Mouse (Mus musculus): Measurements from ENCODE around the gene Men1. TPM values are rescaled to one million over a fixed set of nuclear protein-coding genes. Genes with fewer than 3 reads are reported as not detected.

The Men1 gene
- polyA plus RNA-seq, 1 experiment, result 38.5 TPM

DNA sequence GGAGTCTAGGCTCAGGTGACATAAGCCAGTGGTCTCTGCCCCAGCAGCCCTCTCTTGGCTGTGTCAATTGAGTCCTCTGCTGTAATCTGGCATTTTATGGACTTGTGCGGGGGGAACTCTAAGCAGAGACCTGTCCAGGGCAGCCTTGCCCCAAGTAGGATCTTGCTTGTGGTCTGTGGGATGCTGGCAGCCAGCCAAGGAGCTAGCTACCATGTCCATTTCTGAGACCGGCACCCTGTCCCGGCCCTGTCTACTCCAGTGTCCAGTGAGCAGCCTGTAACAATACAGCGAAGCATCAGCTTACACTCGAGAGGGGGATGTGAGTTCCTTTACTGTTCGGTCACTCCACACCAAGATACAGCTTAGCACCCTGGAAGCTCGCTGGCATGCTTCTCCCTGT lies 19.3 kb downstream of the Men1 start:
- WGBS, result 91% methylated on average over 7 of the region's 7 CpGs
- peaks cover 4% of the 10 kb centered on the region; the same call in 1 of the 2 replicates for H3K36me3 ChIP-seq (ENCODE audit: control insufficient read depth, insufficient read depth, low read length)
- H3K4me3 ChIP-seq (ENCODE audit: low read depth, low read length), result no peak overlapping the region

DNA sequence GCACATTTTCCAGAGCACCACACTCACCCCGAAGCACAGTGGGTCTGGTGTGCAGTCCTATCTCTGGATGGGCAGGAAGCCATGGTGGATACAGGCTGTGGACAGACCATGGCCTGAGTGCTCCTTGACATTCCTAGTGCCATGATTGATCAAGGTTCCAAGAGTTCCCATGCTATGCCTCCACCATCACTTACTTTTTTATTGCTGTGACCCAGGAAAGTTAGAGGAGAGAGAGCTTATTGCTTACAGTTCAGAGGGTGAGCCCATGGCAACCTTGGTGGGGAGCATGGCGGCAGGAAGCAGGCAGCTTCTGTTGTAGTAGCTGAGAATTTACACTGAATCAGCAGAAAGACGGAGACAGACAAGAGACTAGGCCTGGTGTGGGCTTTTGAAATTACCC lies 26.5 kb downstream of the Men1 start:
- Histone ChIP-seq H3K36me3 (ENCODE audit: control insufficient read depth, insufficient read depth, low read length) (peaks cover 12% of the 10 kb centered on the region), H3K4me3 (ENCODE audit: low read depth, low read length) (no peak overlapping the region), H3K4me1 (ENCODE audit: control insufficient read depth, insufficient read depth, insufficient read length, low read length) (no peaks in the 10 kb centered on the region; the same call in 1 of the 2 replicates), H3K27ac (ENCODE audit: insufficient read depth, low read depth, low read length) (no peak overlapping the region), H3K27me3 (ENCODE audit: control insufficient read depth, insufficient read depth, low read length) (no peaks in the 10 kb centered on the region)
- 97% methylated on average over 3 of the region's 3 CpGs for WGBS
- TF ChIP-seq POLR2A (IDR thresholded peaks at IDR 0.05; ENCODE audit: low read depth, low read length) (no peak), CTCF (IDR thresholded peaks at IDR 0.05; ENCODE audit: extremely low read depth, insufficient read length, insufficient replicate concordance, low read depth, low read length) (no peak)

More for the DNA sequence above, 19.3 kb downstream of the Men1 start:
- TF ChIP-seq CTCF (IDR thresholded peaks at IDR 0.05; ENCODE audit: extremely low read depth, insufficient read length, insufficient replicate concordance, low read depth, low read length) (no peak), POLR2A (IDR thresholded peaks at IDR 0.05; ENCODE audit: low read depth, low read length) (no peak)
- H3K27ac ChIP-seq (ENCODE audit: insufficient read depth, low read depth, low read length), result no peak overlapping the region
- no peaks in the 10 kb centered on the region for H3K27me3 ChIP-seq (ENCODE audit: control insufficient read depth, insufficient read depth, low read length)
- no peaks in the 10 kb centered on the region for H3K4me1 ChIP-seq (ENCODE audit: control insufficient read depth, insufficient read depth, insufficient read length, low read length)

DNA sequence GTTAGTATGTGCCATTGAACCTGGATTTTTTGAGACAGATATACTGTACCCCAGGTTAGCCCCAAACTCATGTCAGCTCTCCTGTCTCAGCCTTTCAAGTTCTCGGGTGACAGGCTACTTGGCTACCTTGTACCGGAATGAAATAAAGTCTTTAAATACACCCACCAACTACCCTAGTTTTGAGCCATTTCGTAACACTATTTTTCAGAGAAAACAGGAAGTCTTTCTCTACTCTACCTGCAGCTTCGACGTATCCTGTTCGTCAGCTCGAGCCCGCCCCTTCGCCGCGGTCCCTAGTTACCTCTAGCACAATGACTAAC lies 28.3 kb downstream of the Men1 start:
- WGBS, result under 1% methylated on average over 11 of the region's 11 CpGs
- Histone ChIP-seq H3K4me3 (ENCODE audit: low read depth, low read length) (peak overlapping the region; percentile 19), H3K4me1 (ENCODE audit: control insufficient read depth, insufficient read depth, insufficient read length, low read length) (no peaks in the 10 kb centered on the region; the same call in 1 of the 2 replicates), H3K27ac (ENCODE audit: insufficient read depth, low read depth, low read length) (peak overlapping the region; percentile 91), H3K27me3 (ENCODE audit: control insufficient read depth, insufficient read depth, low read length) (no peaks in the 10 kb centered on the region), H3K36me3 (ENCODE audit: control insufficient read depth, insufficient read depth, low read length) (peaks cover 25% of the 10 kb centered on the region)
- TF ChIP-seq POLR2A (IDR thresholded peaks at IDR 0.05; ENCODE audit: low read depth, low read length) (no peak), CTCF (IDR thresholded peaks at IDR 0.05; ENCODE audit: extremely low read depth, insufficient read length, insufficient replicate concordance, low read depth, low read length) (no peak)

DNA sequence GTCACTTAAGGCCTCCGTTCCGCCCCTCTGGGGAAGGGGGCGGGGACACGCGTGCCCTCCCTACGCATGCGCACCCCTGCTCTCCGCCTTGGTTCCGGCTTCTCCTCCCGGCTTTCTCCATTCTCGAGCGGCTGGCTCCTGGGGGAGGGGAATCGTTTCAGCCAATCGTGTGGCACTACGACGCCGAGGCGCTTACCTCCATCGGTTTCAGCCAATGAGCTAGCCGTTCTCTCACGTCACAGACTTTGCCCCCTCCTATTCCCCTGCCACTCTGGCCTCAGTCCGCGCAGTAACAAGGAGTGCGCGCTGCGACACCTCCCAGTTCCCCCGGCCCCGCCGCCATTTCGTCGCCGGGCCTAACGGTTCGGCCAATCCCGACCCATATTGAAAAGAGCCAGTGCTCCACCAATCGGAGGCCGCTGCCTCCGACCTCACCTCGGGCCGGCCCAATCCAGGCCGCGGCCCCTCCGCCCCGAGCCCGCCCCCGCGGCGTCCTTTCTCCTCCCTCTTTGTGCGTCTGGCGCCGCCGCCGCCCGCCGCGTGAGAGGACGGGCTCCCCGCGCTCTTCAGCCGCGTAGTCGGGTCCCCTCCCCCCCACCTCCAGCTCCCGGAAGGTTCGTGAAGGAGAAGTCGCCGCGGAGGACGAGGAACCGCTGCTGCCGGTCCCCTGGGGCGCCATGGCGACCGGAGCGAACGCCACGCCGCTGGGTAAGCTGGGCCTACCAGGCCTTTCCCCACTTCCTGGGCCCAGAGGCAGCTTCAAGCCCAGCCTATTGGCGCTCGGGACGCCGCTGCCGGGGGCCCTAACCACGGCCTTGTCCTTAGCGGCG lies 28.8 kb downstream of the Men1 start, which contains the start of gene Sf1:
TSS of gene Sf1 (plus strand) at position 280 of the 830 bp plus-strand sequence.
- H3K27ac ChIP-seq (ENCODE audit: insufficient read depth, low read depth, low read length), result peak within 1 kb of the TSS; percentile 91
- TF ChIP-seq CTCF (IDR thresholded peaks at IDR 0.05; ENCODE audit: extremely low read depth, insufficient read length, insufficient replicate concordance, low read depth, low read length) (no peak), POLR2A (IDR thresholded peaks at IDR 0.05; ENCODE audit: low read depth, low read length) (peak; percentile 75)
- under 1% methylated on average over 84 of the region's 85 CpGs for WGBS
- H3K4me1 ChIP-seq (ENCODE audit: control insufficient read depth, insufficient read depth, insufficient read length, low read length), result no peaks in the 10 kb centered on the region; the same call in 1 of the 2 replicates
- H3K4me3 ChIP-seq (ENCODE audit: low read depth, low read length), result peak within 1 kb of the TSS; percentile 92
- H3K27me3 ChIP-seq (ENCODE audit: control insufficient read depth, insufficient read depth, low read length), result no peaks in the 10 kb centered on the region
- H3K36me3 ChIP-seq (ENCODE audit: control insufficient read depth, insufficient read depth, low read length), result peaks cover 30% of the 10 kb centered on the region

DNA sequence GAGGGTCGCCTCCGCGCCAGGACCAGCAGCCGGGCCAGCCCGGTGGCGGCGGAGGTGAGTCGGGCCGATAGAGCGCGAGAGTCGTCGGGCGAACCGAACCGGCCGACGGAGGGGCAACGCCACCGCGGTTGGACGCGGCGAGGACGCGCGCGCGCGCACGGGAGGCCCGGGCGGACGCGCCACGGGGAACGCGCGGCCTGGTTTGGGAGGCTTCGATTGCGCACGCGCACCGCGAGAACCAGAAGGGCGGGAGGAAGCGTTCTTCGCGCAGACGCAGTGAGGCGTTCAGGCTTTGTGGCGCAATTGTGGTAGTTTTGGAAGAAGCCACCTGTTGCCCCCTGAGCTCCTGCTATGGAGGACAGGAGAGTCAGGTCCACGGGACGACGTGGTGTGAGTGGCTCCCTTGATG lies 29.5 kb downstream of the Men1 start:
- H3K4me1 ChIP-seq (ENCODE audit: control insufficient read depth, insufficient read depth, insufficient read length, low read length), result no peaks in the 10 kb centered on the region; the same call in 1 of the 2 replicates
- peaks cover 34% of the 10 kb centered on the region for H3K36me3 ChIP-seq (ENCODE audit: control insufficient read depth, insufficient read depth, low read length)
- H3K4me3 ChIP-seq (ENCODE audit: low read depth, low read length), result peak overlapping the region; percentile 92
- peak; percentile 49 for TF ChIP-seq POLR2A (IDR thresholded peaks at IDR 0.05; ENCODE audit: low read depth, low read length)
- no peak for TF ChIP-seq CTCF (IDR thresholded peaks at IDR 0.05; ENCODE audit: extremely low read depth, insufficient read length, insufficient replicate concordance, low read depth, low read length)
- 1% methylated on average over 55 of the region's 55 CpGs for WGBS
- H3K27ac ChIP-seq (ENCODE audit: insufficient read depth, low read depth, low read length), result peak overlapping the region; percentile 87
- H3K27me3 ChIP-seq (ENCODE audit: control insufficient read depth, insufficient read depth, low read length), result no peaks in the 10 kb centered on the region

DNA sequence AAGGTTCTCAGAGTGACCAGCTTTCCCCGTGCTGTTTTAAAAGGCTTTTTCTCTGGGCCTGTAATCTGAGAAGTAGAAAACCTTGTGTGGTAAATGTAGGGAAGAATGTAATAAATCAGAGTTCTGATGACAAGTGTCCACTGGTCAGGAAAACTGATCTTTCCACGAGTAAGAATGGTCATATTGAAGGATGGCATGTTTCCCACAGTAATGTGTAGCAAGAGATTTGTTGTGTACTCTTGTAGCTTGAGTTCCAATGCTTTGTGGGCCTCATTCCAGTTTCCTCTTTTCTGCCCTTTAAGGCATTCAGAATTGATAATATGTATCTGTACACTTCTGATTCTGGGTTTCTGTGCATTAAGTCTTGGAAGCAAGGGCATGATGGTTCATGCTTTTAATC lies 30.1 kb downstream of the Men1 start:
- peak overlapping the region; percentile 92 for H3K4me3 ChIP-seq (ENCODE audit: low read depth, low read length)
- WGBS, result 0% methylated on average over 2 of the region's 2 CpGs
- no peak for TF ChIP-seq CTCF (IDR thresholded peaks at IDR 0.05; ENCODE audit: extremely low read depth, insufficient read length, insufficient replicate concordance, low read depth, low read length)
- TF ChIP-seq POLR2A (IDR thresholded peaks at IDR 0.05; ENCODE audit: low read depth, low read length), result no peak
- H3K27ac ChIP-seq (ENCODE audit: insufficient read depth, low read depth, low read length), result no peak overlapping the region
- H3K4me1 ChIP-seq (ENCODE audit: control insufficient read depth, insufficient read depth, insufficient read length, low read length), result no peaks in the 10 kb centered on the region; the same call in 1 of the 2 replicates
- peaks cover 38% of the 10 kb centered on the region for H3K36me3 ChIP-seq (ENCODE audit: control insufficient read depth, insufficient read depth, low read length)
- no peaks in the 10 kb centered on the region for H3K27me3 ChIP-seq (ENCODE audit: control insufficient read depth, insufficient read depth, low read length)

DNA sequence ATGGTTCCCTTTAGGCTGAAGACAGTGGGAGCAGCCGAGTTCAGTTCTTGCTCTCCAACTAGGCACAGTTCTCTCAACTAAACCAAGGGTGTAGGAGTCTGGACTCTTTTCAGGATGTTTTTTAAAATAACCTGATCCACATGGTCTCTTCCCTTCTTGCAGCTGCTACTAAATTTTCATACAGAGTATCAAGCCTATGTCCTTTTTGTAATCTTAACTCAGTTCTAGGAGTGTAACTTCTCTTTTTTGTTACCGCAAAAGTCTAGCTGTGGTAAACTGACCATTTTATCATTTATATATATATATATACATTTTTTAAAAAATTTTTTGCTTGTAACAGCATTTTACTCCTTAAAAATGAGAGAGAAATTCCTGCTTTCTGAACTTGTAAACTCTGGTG lies 35.4 kb downstream of the Men1 start:
- Histone ChIP-seq H3K27me3 (ENCODE audit: control insufficient read depth, insufficient read depth, low read length) (no peaks in the 10 kb centered on the region), H3K4me1 (ENCODE audit: control insufficient read depth, insufficient read depth, insufficient read length, low read length) (no peaks in the 10 kb centered on the region; the same call in 1 of the 2 replicates), H3K4me3 (ENCODE audit: low read depth, low read length) (no peak overlapping the region), H3K27ac (ENCODE audit: insufficient read depth, low read depth, low read length) (no peak overlapping the region), H3K36me3 (ENCODE audit: control insufficient read depth, insufficient read depth, low read length) (peaks cover 82% of the 10 kb centered on the region)
- TF ChIP-seq CTCF (IDR thresholded peaks at IDR 0.05; ENCODE audit: extremely low read depth, insufficient read length, insufficient replicate concordance, low read depth, low read length) (no peak), POLR2A (IDR thresholded peaks at IDR 0.05; ENCODE audit: low read depth, low read length) (no peak)
- 78% methylated on average over 2 of the region's 2 CpGs for WGBS
